Mouse (Mus musculus) ES-Bruce4 (cell line): ENCODE data around the gene Dync1li1. TPM values are rescaled to one million over a fixed set of nuclear protein-coding genes. Genes with fewer than 3 reads are reported as not detected.

Experiments used
- H3K27ac ChIP-seq: 2 replicates; pipeline ENCODE4 v1.5.1; 2012; ENCODE audit warnings: low read length, inconsistent platforms; ENCODE audit not compliant: insufficient read depth
- H3K27me3 ChIP-seq: 2 replicates; pipeline ENCODE4 v1.6.1; 2012; ENCODE audit warnings: mild to moderate bottlenecking, low read length, inconsistent platforms; ENCODE audit not compliant: control insufficient read depth, poor library complexity, insufficient read depth, severe bottlenecking
- H3K36me3 ChIP-seq: 2 replicates; pipeline ENCODE4 v1.6.1; 2012; ENCODE audit warnings: inconsistent platforms, mild to moderate bottlenecking, low read length, moderate library complexity; ENCODE audit not compliant: control insufficient read depth, poor library complexity, insufficient read depth, severe bottlenecking
- H3K4me1 ChIP-seq: one replicate; pipeline ENCODE4 v1.8.1; 2011; ENCODE audit warnings: low read length; ENCODE audit not compliant: control insufficient read depth, insufficient read depth
- H3K4me3 ChIP-seq: 2 replicates; pipeline ENCODE4 v1.5.1; 2011; ENCODE audit warnings: low read depth, mild to moderate bottlenecking, low read length
- H3K9ac ChIP-seq: 2 replicates; pipeline ENCODE4 v1.6.1; 2012; ENCODE audit warnings: low read depth, mild to moderate bottlenecking, inconsistent platforms; ENCODE audit not compliant: poor library complexity, severe bottlenecking
- H3K9me3 ChIP-seq: replicated peaks from 2 replicates; pipeline ENCODE4 v1.6.1; 2012; ENCODE audit warnings: mild to moderate bottlenecking, low read length, inconsistent platforms; ENCODE audit not compliant: control insufficient read depth, poor library complexity, insufficient read depth, severe bottlenecking
- CTCF ChIP-seq: IDR thresholded peaks from one replicate; pipeline ENCODE4 v1.8.1; 2011; ENCODE audit warnings: low read depth, low read length
- EP300 ChIP-seq: IDR thresholded peaks from 2 replicates; pipeline ENCODE4 v1.6.1; 2011; ENCODE audit warnings: low read depth, low read length; ENCODE audit not compliant: insufficient read depth
- POLR2A ChIP-seq: IDR thresholded peaks from one replicate; pipeline ENCODE4 v1.8.1; 2011; ENCODE audit warnings: low read length; ENCODE audit not compliant: insufficient read depth
- polyA plus RNA-seq: library from polyadenylated mRNA; stranded (reverse); fragments of >200 nt; gene quantifications from 2 replicates; pipeline ENCODE4 v1.2.4, GENCODE M21; 2011; ENCODE audit warnings: low read depth; ENCODE audit not compliant: missing spikeins, insufficient read depth, insufficient read length

Dync1li1 gene
- polyA plus RNA-seq, 1 experiment: 73.8 TPM

DNA sequence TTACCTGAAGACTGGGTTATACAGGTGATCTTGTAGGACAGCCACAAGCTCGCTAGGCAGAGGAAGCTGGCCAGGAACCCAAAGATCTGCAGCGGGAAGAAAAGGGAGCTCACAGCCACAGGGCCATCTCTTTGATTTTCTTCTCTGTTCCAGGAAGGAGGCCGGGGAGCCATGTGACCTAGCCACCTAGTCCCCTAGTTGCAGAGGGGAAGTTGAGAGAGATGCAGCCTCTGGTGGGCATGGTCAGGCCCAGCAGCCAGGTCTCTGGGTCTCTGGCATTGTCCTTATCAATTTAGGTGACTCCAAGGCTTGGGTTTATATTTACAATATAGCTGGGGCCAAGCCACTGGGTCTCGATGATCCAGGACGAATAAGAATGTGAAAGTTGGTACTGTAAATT is 70.2 kb downstream of the Dync1li1 start:
- TF ChIP-seq POLR2A (no peak), EP300 (no peak), CTCF (no peak)
- H3K9me3 ChIP-seq: no peaks in the 10 kb centered on the region
- peaks cover 11% of the 10 kb centered on the region for H3K36me3 ChIP-seq
- no peak overlapping the region for H3K4me3 ChIP-seq
- no peaks in the 10 kb centered on the region for H3K27me3 ChIP-seq
- H3K4me1 ChIP-seq: peaks cover 3% of the 10 kb centered on the region
- H3K27ac ChIP-seq: no peak overlapping the region
- no peak overlapping the region for H3K9ac ChIP-seq

DNA sequence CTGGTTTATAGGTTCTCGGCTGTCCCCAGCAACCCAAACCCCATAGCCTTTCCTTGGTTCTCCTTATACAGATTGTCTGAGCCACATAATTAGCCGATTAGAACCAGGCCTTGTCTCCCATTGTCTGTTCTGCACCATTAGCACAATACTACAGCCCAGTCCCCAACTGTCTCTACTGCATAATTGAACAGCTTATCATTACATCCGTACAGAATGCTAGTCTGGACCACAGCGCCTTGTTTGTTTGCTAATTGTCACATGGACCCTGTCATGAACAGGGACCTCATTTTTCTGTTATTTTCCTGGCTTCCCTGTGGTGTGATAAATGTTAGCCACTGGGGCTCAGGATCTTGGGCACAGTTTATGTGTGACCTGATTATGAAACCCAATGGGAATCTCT is 71.3 kb downstream of the Dync1li1 start:
- no peak overlapping the region for H3K27ac ChIP-seq
- H3K9ac ChIP-seq: no peak overlapping the region
- H3K9me3 ChIP-seq: no peaks in the 10 kb centered on the region
- no peaks in the 10 kb centered on the region for H3K27me3 ChIP-seq
- TF ChIP-seq POLR2A (no peak), CTCF (no peak), EP300 (no peak)
- H3K36me3 ChIP-seq: peaks cover 11% of the 10 kb centered on the region
- H3K4me3 ChIP-seq: no peak overlapping the region
- H3K4me1 ChIP-seq: peaks cover 3% of the 10 kb centered on the region

- Histone ChIP-seq H3K27ac (no peak overlapping the region), H3K27me3 (no peaks in the 10 kb centered on the region), H3K4me1 (peaks cover 3% of the 10 kb centered on the region), H3K4me3 (no peak overlapping the region), H3K9me3 (no peaks in the 10 kb centered on the region), H3K9ac (no peak overlapping the region), H3K36me3 (peaks cover 11% of the 10 kb centered on the region)
- no peak for TF ChIP-seq CTCF
- no peak for TF ChIP-seq POLR2A
- no peak for TF ChIP-seq EP300
Observed at GRCm38 (mm10) chr9:114760353-114760752, 71.8 kb downstream of the Dync1li1 start.

DNA sequence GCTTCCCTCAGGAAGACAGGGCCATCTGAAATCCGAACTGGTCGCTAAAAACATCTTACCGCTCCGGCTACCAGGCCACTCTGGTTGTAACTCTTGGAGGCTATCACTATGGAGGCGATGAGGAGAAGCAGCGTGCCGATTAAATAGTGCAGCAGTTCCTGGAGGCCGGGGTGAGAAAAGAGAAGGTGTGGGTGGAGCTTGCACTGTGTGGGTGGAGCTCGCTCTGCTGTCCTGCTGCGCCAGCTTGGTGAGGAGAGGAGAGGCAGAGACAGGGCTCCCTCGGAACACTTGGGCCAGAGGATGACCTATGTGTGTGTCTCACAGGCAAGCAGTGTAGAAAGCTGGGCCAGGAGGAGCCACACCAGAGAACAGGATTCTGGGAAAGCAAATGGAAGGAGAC is 73.3 kb downstream of the Dync1li1 start:
- Histone ChIP-seq H3K4me1 (peaks cover 3% of the 10 kb centered on the region), H3K36me3 (peaks cover 11% of the 10 kb centered on the region), H3K27me3 (no peaks in the 10 kb centered on the region), H3K9me3 (no peaks in the 10 kb centered on the region), H3K9ac (no peak overlapping the region), H3K27ac (no peak overlapping the region), H3K4me3 (no peak overlapping the region)
- TF ChIP-seq CTCF (no peak), POLR2A (no peak), EP300 (no peak)

- H3K9ac ChIP-seq: no peak overlapping the region
- no peaks in the 10 kb centered on the region for H3K9me3 ChIP-seq
- H3K36me3 ChIP-seq: peaks cover 11% of the 10 kb centered on the region; the same call in 1 of the 2 replicates
- no peak overlapping the region for H3K27ac ChIP-seq
- H3K4me1 ChIP-seq: peaks cover 3% of the 10 kb centered on the region
- TF ChIP-seq EP300 (no peak), CTCF (peak; percentile 77)
- H3K27me3 ChIP-seq: no peaks in the 10 kb centered on the region
- H3K4me3 ChIP-seq: no peak overlapping the region
Observed at GRCm38 (mm10) chr9:114763341-114763740, 74.8 kb downstream of the Dync1li1 start.

DNA sequence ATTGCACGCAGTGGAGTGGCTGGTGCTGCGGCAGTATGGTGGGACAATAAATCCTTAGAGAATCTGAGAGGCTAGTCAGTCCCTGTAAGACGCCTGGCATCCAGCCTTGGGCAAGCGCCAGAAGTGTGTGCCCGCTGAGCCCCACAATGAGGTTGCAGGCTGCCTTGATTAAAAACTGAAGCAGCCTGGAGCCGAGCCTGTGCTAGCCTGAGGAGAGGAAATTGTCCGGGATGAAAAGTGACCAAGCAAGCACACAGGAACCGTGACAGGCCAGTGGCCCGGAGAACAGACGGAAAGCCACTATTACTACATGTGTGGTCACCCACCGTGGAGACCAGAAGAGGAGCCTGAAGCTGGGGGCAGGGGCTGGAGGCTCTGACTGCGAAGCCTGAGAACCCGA is 78.4 kb downstream of the Dync1li1 start:
- no peaks in the 10 kb centered on the region for H3K27me3 ChIP-seq
- H3K4me1 ChIP-seq: no peaks in the 10 kb centered on the region
- no peak overlapping the region for H3K27ac ChIP-seq
- no peak overlapping the region for H3K4me3 ChIP-seq
- H3K36me3 ChIP-seq: no peaks in the 10 kb centered on the region
- no peak for TF ChIP-seq POLR2A
- no peak for TF ChIP-seq EP300
- no peak for TF ChIP-seq CTCF
- no peaks in the 10 kb centered on the region for H3K9me3 ChIP-seq
- H3K9ac ChIP-seq: no peak overlapping the region
